Mouse (Mus musculus) heart, adult 2 months (tissue): ENCODE measurements around the gene Dmrt3.

Experiments
- CTCF ChIP-seq: fragments of 200-600 bp; IDR thresholded peaks from 2 replicates; pipeline ENCODE4 v1.8.1; 2022; ENCODE audit warnings: antibody characterized with exemption, mild to moderate bottlenecking, moderate library complexity
- EP300 ChIP-seq: fragments of 200-500 bp; IDR thresholded peaks from 2 replicates; pipeline ENCODE4 v1.6.1; 2011; ENCODE audit warnings: low read depth, low read length, control low read depth; ENCODE audit not compliant: insufficient read depth

DNA sequence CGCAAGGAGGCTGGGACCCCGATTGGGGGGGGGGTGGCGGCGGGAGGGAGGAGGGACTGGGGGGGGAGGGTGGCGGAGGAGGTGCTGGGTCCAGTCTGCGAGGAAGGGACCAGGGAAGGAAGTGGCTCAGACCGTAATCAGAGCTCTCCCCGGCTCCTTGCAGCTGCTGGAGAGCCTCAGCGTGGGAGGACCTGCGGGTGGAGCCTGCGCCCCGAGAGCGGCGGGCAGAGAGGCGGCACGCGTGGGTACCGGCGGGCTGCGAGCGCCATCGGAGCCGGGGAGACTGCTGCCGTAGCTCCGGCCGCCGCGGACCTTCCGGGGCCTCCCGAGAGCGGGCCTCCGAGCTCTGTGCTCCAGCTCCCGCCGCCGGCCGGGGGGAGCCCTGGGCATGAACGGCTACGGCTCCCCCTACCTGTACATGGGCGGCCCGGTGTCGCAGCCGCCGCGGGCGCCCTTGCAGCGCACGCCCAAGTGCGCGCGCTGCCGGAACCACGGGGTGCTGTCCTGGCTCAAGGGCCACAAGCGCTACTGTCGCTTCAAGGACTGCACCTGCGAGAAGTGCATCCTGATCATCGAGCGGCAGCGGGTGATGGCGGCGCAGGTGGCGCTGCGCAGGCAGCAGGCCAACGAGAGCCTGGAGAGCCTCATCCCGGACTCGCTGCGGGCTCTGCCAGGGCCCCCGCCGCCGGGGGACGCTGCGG, 460 bp downstream of the Dmrt3 start:
- TF ChIP-seq CTCF, result no peak
- no peak for TF ChIP-seq EP300
